Mouse (Mus musculus) embryonic facial prominence, embryonic 11.5 days (tissue): ENCODE data around the gene Adcy2. TPM values are rescaled to one million over a fixed set of nuclear protein-coding genes. Genes with fewer than 3 reads are reported as not detected.
A peak's percentile ranks its signal among the peaks of the same experiment; 100 is the strongest.

Experiments used
- ATAC-seq: fragments of 200-750 bp; cut with Nextera tagmentation; replicated peaks from 2 replicates; pipeline ENCODE4 v1.8.0; 2017; ENCODE audit warnings: low read depth; ENCODE audit not compliant: insufficient number of reproducible peaks, low FRiP score, low TSS enrichment
- DNase-seq: peaks from one replicate; pipeline ENCODE4 v3.0.0-alpha.2; 2015; ENCODE audit warnings: low spot score
- H3K27ac ChIP-seq: fragments of 300-500 bp; sonication (generic); replicated peaks from 2 replicates; pipeline ENCODE4 v1.5.1; 2014; ENCODE audit warnings: mild to moderate bottlenecking, low read depth, low read length, control low read depth
- H3K27me3 ChIP-seq: fragments of 300-500 bp; sonication (generic); 2 replicates; pipeline ENCODE4 v1.6.1; 2014; ENCODE audit warnings: mild to moderate bottlenecking, low read length, moderate library complexity, mixed read lengths; ENCODE audit not compliant: control insufficient read depth, insufficient read depth
- H3K36me3 ChIP-seq: fragments of 300-500 bp; sonication (generic); replicated peaks from 2 replicates; pipeline ENCODE4 v1.6.1; 2014; ENCODE audit warnings: low read depth, mild to moderate bottlenecking, low read length, moderate library complexity, mixed read lengths; ENCODE audit not compliant: control insufficient read depth, insufficient read depth
- H3K4me1 ChIP-seq: fragments of 300-500 bp; sonication (generic); 2 replicates; pipeline ENCODE4 v1.6.1; 2014; ENCODE audit warnings: low read length, mixed read lengths; ENCODE audit not compliant: control insufficient read depth, insufficient read depth
- H3K4me2 ChIP-seq: fragments of 300-500 bp; sonication (generic); 2 replicates; pipeline ENCODE4 v1.6.1; 2014; ENCODE audit warnings: low read depth, mild to moderate bottlenecking, control low read depth, low read length, moderate library complexity
- H3K4me3 ChIP-seq: fragments of 300-500 bp; sonication (generic); 2 replicates; pipeline ENCODE4 v1.5.1; 2014; ENCODE audit warnings: low read depth, low read length, control low read depth
- H3K9ac ChIP-seq: fragments of 300-500 bp; sonication (generic); replicated peaks from 2 replicates; pipeline ENCODE4 v1.6.1; 2014; ENCODE audit warnings: mild to moderate bottlenecking, control low read depth, low read length
- H3K9me3 ChIP-seq: fragments of 300-500 bp; sonication (generic); replicated peaks from 2 replicates; pipeline ENCODE4 v1.6.1; 2016; ENCODE audit warnings: mild to moderate bottlenecking, low read length, inconsistent platforms, mixed read lengths; ENCODE audit not compliant: control insufficient read depth
- WGBS: fragments of 180-500 bp; shearing (Covaris S2); extraction: QIAGEN DNeasy Blood & Tissue Kit; methylation state at CpG from one replicate; pipeline ENCODE4 v1.1.7; 2014; 5-methylcytosine and 5-hydroxymethylcytosine counted together
- polyA plus RNA-seq: library from polyadenylated mRNA; unstranded; fragments of >200 nt; fragmentation: Nextera tagmentation; extraction: Ambion mirVana; gene quantifications from 2 replicates; pipeline ENCODE4 v1.2.1, GENCODE M21; 2014

Gene Adcy2
- polyA plus RNA-seq, 1 experiment from 2014 or later, result 2.1 TPM

DNA sequence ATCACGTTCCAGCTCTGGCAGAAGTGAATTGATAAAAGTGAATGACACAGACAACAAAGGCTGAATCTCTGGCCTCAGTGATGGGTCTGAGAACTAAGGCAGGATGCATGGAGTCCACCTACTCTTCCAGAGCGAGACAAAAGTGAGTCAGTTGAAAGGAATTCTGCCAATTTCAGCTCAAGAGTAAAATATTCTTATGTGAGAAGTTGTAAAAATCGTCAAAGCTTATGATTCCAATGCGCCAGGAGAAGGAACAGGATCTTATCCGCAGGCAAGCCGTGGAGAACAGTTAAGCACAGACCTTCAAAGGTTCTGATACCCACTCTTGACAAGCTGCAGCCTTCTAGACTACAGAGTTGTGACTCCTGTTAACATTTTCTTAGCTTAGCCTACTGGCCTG, 396.3 kb downstream of the Adcy2 start:
- 76% methylated on average over 6 of the region's 6 CpGs for WGBS
- Histone ChIP-seq H3K27me3 (no peaks in the 10 kb centered on the region), H3K4me3 (no peak overlapping the region), H3K9me3 (no peaks in the 10 kb centered on the region), H3K4me2 (no peak overlapping the region), H3K27ac (no peak overlapping the region), H3K9ac (no peak overlapping the region), H3K36me3 (no peaks in the 10 kb centered on the region), H3K4me1 (no peaks in the 10 kb centered on the region)
- ATAC-seq (no peak), DNase-seq (no peak)

DNA sequence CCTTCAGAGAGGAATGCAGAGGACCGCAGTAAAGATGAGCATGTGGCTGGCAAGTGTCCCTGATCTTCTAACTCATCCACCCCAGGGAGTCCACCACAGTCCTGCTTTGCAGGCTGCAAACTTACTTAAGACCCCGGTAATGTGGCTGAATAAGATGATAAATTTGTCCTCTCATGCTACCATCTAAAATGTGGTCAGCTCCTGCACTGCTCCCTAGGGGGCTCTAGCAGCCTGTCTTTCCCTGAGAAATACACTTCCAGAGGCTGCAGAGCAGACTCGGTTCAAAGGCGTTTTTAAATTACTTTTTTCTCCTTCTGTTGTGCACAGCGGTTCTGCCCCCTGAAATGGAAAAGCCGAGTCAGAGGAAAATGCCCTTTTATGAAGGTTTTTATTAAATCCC, 398.2 kb downstream of the Adcy2 start:
- Histone ChIP-seq H3K27ac (no peak overlapping the region), H3K4me2 (no peak overlapping the region), H3K9ac (no peak overlapping the region), H3K9me3 (no peaks in the 10 kb centered on the region), H3K4me1 (no peaks in the 10 kb centered on the region), H3K4me3 (no peak overlapping the region), H3K27me3 (no peaks in the 10 kb centered on the region), H3K36me3 (no peaks in the 10 kb centered on the region)
- DNase-seq, result peak; percentile 54
- no peak for ATAC-seq
- WGBS, result 25% methylated on average over 6 of the region's 6 CpGs

- Histone ChIP-seq H3K27me3 (no peaks in the 10 kb centered on the region), H3K4me2 (no peak overlapping the region), H3K9me3 (no peaks in the 10 kb centered on the region), H3K27ac (no peak overlapping the region), H3K36me3 (no peaks in the 10 kb centered on the region), H3K9ac (no peak overlapping the region), H3K4me1 (no peaks in the 10 kb centered on the region), H3K4me3 (no peak overlapping the region)
- ATAC-seq (no peak), DNase-seq (peak; percentile 8)
These were observed 400.4 kb downstream of the Adcy2 start for GRCm38 (mm10) chr13:68598953-68599352.

GRCm38 (mm10) chr13:68597667-68598066, 401.7 kb downstream of the Adcy2 start:
- 0 out of 2 replicates have a peak, but pooled peaks have one; percentile 46 for ATAC-seq
- WGBS, result 8% methylated on average over 13 of the region's 13 CpGs
- H3K4me2 ChIP-seq, result peak overlapping the region; percentile 37
- peaks cover 3% of the 10 kb centered on the region for H3K36me3 ChIP-seq
- no peak overlapping the region for H3K27ac ChIP-seq
- H3K27me3 ChIP-seq, result no peaks in the 10 kb centered on the region
- DNase-seq, result no peak
- no peaks in the 10 kb centered on the region for H3K4me1 ChIP-seq
- no peaks in the 10 kb centered on the region; the same call in 1 of the 2 replicates for H3K9me3 ChIP-seq
- peak overlapping the region; percentile 14; the same call in 1 of the 2 replicates for H3K4me3 ChIP-seq
- 0 out of 2 replicates have a peak overlapping the region, but pooled peaks have one; percentile 9 for H3K9ac ChIP-seq

DNA sequence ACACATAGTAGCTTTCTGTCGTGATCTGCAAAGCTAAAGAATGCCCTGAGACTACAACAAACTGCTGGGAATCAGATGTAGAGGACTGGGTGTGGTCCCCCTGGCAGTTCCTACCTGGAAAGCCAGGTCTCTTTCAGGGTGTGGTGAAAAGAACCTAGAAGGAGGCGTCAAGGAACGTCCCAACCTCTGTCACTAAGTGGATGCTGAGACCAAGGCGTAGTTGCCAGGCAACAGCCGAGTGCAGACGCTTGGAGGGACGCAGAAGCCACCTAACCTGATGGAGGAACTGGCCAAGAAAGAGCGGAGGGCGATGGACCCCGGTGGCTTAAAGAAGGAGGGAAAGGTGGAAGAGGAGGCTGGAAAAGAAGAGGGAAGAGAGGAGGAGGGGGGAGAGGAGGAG, 402.1 kb downstream of the Adcy2 start, which contains the start of gene 1700001L19Rik:
TSS of gene 1700001L19Rik (plus strand) at position 223 of the 400 bp plus-strand sequence.
- Histone ChIP-seq H3K36me3 (peaks cover 4% of the 10 kb centered on the region), H3K9ac (0 out of 2 replicates have a peak within 1 kb of the TSS, but pooled peaks have one; percentile 9), H3K27ac (no peak within 1 kb of the TSS), H3K27me3 (no peaks in the 10 kb centered on the region), H3K9me3 (no peaks in the 10 kb centered on the region; the same call in 1 of the 2 replicates), H3K4me1 (no peaks in the 10 kb centered on the region), H3K4me3 (peak within 1 kb of the TSS; percentile 14; the same call in 1 of the 2 replicates), H3K4me2 (peak within 1 kb of the TSS; percentile 37)
- DNase-seq (no peak), ATAC-seq (no peak)
- 9% methylated on average over 9 of the region's 10 CpGs for WGBS

GRCm38 (mm10) chr13:68593797-68594196, 405.5 kb downstream of the Adcy2 start:
- no peaks in the 10 kb centered on the region for H3K27me3 ChIP-seq
- no peak overlapping the region for H3K4me3 ChIP-seq
- WGBS, result 86% methylated on average over 1 of the region's 1 CpGs
- H3K36me3 ChIP-seq, result peaks cover 4% of the 10 kb centered on the region
- no peak for ATAC-seq
- no peak overlapping the region for H3K27ac ChIP-seq
- no peaks in the 10 kb centered on the region; the same call in 1 of the 2 replicates for H3K9me3 ChIP-seq
- H3K4me1 ChIP-seq, result no peaks in the 10 kb centered on the region
- no peak overlapping the region for H3K9ac ChIP-seq
- H3K4me2 ChIP-seq, result no peak overlapping the region
- peak; percentile 35 for DNase-seq

DNA sequence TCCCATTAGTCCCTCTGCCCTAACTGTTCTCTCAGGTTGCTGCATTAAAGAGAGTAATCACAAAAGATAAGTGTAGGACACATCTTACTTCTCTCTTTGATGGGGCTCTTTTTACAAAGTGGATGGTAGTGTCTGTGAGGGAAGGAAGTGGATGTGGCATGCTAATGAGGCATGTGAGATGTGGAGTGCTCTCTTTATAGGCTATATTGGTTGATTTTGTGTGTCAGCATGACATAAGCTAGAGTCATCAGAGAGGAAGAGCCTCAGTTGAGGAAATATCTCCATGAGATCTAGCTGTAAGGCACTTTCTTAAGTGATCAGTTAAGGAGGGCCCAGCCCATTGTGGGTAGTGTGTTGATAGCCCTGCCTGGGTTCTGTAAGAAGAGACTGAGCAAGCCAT, 411.0 kb downstream of the Adcy2 start:
- no peaks in the 10 kb centered on the region for H3K4me1 ChIP-seq
- H3K27me3 ChIP-seq, result no peaks in the 10 kb centered on the region
- no peak overlapping the region for H3K27ac ChIP-seq
- no peak overlapping the region for H3K4me3 ChIP-seq
- H3K4me2 ChIP-seq, result no peak overlapping the region
- peaks cover 6% of the 10 kb centered on the region for H3K36me3 ChIP-seq
- no peak overlapping the region for H3K9ac ChIP-seq
- ATAC-seq (no peak), DNase-seq (no peak)
- H3K9me3 ChIP-seq, result no peaks in the 10 kb centered on the region; the same call in 1 of the 2 replicates

- Histone ChIP-seq H3K27ac (no peak overlapping the region), H3K36me3 (peaks cover 2% of the 10 kb centered on the region), H3K4me3 (no peak overlapping the region), H3K4me2 (no peak overlapping the region), H3K9ac (no peak overlapping the region), H3K9me3 (no peaks in the 10 kb centered on the region), H3K27me3 (no peaks in the 10 kb centered on the region), H3K4me1 (no peaks in the 10 kb centered on the region)
- ATAC-seq (no peak), DNase-seq (no peak)
- 90% methylated on average over 7 of the region's 7 CpGs for WGBS
These were observed 413.9 kb downstream of the Adcy2 start for GRCm38 (mm10) chr13:68585441-68585840.
